Mouse (Mus musculus) intestine, embryonic 14.5 days (tissue): Measurements from ENCODE around the gene Mxra7. TPM values are rescaled to one million over a fixed set of nuclear protein-coding genes. Genes with fewer than 3 reads are reported as not detected.

Source experiments
- ATAC-seq: fragments of 200-750 bp; cut with Nextera tagmentation; replicated peaks from 2 replicates; pipeline ENCODE4 v1.8.0; 2017; ENCODE audit warnings: low read depth, moderate number of reproducible peaks, moderate TSS enrichment, moderate library complexity; ENCODE audit not compliant: low FRiP score, low TSS enrichment
- DNase-seq: peaks from one replicate; pipeline ENCODE4 v3.0.0-alpha.2; 2018; ENCODE audit warnings: low spot score
- H3K27ac ChIP-seq: fragments of 300-500 bp; sonication (generic); 2 replicates; pipeline ENCODE4 v1.5.1; 2014; ENCODE audit warnings: low read depth, mild to moderate bottlenecking, control low read depth
- H3K27me3 ChIP-seq: fragments of 300-500 bp; sonication (generic); replicated peaks from 2 replicates; pipeline ENCODE4 v1.6.1; 2014; ENCODE audit warnings: low read length, control low read depth; ENCODE audit not compliant: control insufficient read depth, insufficient read depth
- H3K36me3 ChIP-seq: fragments of 300-500 bp; sonication (generic); 2 replicates; pipeline ENCODE4 v1.6.1; 2014; ENCODE audit warnings: low read length, control low read depth; ENCODE audit not compliant: control insufficient read depth, insufficient read depth
- H3K4me1 ChIP-seq: fragments of 300-500 bp; sonication (generic); replicated peaks from 2 replicates; pipeline ENCODE4 v1.6.1; 2014; ENCODE audit warnings: low read length, control low read depth, mixed read lengths; ENCODE audit not compliant: control insufficient read depth, insufficient read depth
- H3K4me2 ChIP-seq: fragments of 300-500 bp; sonication (generic); 2 replicates; pipeline ENCODE4 v1.6.1; 2014; ENCODE audit warnings: low read length
- H3K4me3 ChIP-seq: fragments of 300-500 bp; sonication (generic); 2 replicates; pipeline ENCODE4 v1.5.1; 2014; ENCODE audit warnings: low read depth, low read length, control low read depth, mixed read lengths
- H3K9ac ChIP-seq: fragments of 300-500 bp; sonication (generic); 2 replicates; pipeline ENCODE4 v1.6.1; 2014; ENCODE audit warnings: mild to moderate bottlenecking, low read length
- H3K9me3 ChIP-seq: fragments of 300-500 bp; sonication (generic); 2 replicates; pipeline ENCODE4 v1.6.1; 2016; ENCODE audit warnings: low read length, control low read depth; ENCODE audit not compliant: control insufficient read depth
- WGBS: fragments of 180-500 bp; shearing (Covaris S2); extraction: QIAGEN DNeasy Blood & Tissue Kit; methylation state at CpG from one replicate; pipeline ENCODE4 v1.1.7; 2014; 5-methylcytosine and 5-hydroxymethylcytosine counted together
- polyA plus RNA-seq: library from polyadenylated mRNA; unstranded; fragments of >200 nt; fragmentation: Nextera tagmentation; extraction: Ambion mirVana; gene quantifications from 2 replicates; pipeline ENCODE4 v1.2.1, GENCODE M21; 2014

Gene Mxra7
- polyA plus RNA-seq, 1 experiment from 2014 or later: 22.6 TPM

- Histone ChIP-seq H3K36me3 (peaks cover 42% of the 10 kb centered on the region), H3K27me3 (no peaks in the 10 kb centered on the region), H3K9ac (no peak overlapping the region), H3K4me2 (no peak overlapping the region), H3K9me3 (no peaks in the 10 kb centered on the region), H3K27ac (no peak overlapping the region), H3K4me1 (peaks cover 12% of the 10 kb centered on the region), H3K4me3 (no peak overlapping the region)
- ATAC-seq: no peak
- DNase-seq: no peak
- WGBS: 46% methylated on average over 12 of the region's 12 CpGs
Measured at GRCm38 (mm10) chr11:116857183-116857850, 29.5 kb upstream of the Mxra7 start.

- peaks cover 41% of the 10 kb centered on the region for H3K36me3 ChIP-seq
- H3K27ac ChIP-seq: 0 out of 2 replicates have a peak overlapping the region, but pooled peaks have one; percentile 100
- WGBS: 30% methylated on average over 10 of the region's 10 CpGs
Measured at GRCm38 (mm10) chr11:116854279-116854678, 26.4 kb upstream of the Mxra7 start.

GRCm38 (mm10) chr11:116853512-116853928, 25.7 kb upstream of the Mxra7 start:
- peaks cover 41% of the 10 kb centered on the region for H3K36me3 ChIP-seq
- H3K27me3 ChIP-seq: no peaks in the 10 kb centered on the region
- peak overlapping the region; percentile 99 for H3K9ac ChIP-seq
- H3K4me2 ChIP-seq: peak overlapping the region; percentile 92
- peak; percentile 99 for DNase-seq
- ATAC-seq: peak; percentile 83
- H3K4me3 ChIP-seq: peak overlapping the region; percentile 100
- WGBS: under 1% methylated on average over 36 of the region's 36 CpGs
- no peaks in the 10 kb centered on the region for H3K9me3 ChIP-seq
- peak overlapping the region; percentile 100 for H3K27ac ChIP-seq
- peaks cover 22% of the 10 kb centered on the region for H3K4me1 ChIP-seq

More at GRCm38 (mm10) chr11:116854279-116854678, 26.4 kb upstream of the Mxra7 start:
- DNase-seq (no peak), ATAC-seq (no peak)
- peak overlapping the region; percentile 99 for H3K9ac ChIP-seq
- H3K4me1 ChIP-seq: peaks cover 22% of the 10 kb centered on the region
- no peaks in the 10 kb centered on the region for H3K27me3 ChIP-seq
- H3K4me3 ChIP-seq: peak overlapping the region; percentile 100
- peak overlapping the region; percentile 92 for H3K4me2 ChIP-seq
- no peaks in the 10 kb centered on the region for H3K9me3 ChIP-seq

GRCm38 (mm10) chr11:116852891-116853511, 25.2 kb upstream of the Mxra7 start, which contains the start of gene Srsf2:
Gene Srsf2 (minus strand): TSS chr11:116853094.
- ATAC-seq (peak; percentile 90), DNase-seq (peak; percentile 99)
- H3K4me3 ChIP-seq: peak within 1 kb of the TSS; percentile 100
- H3K27me3 ChIP-seq: no peaks in the 10 kb centered on the region
- H3K9ac ChIP-seq: peak within 1 kb of the TSS; percentile 99
- peak within 1 kb of the TSS; percentile 100 for H3K27ac ChIP-seq
- no peaks in the 10 kb centered on the region for H3K9me3 ChIP-seq
- WGBS: under 1% methylated on average over 74 of the region's 74 CpGs
- peak within 1 kb of the TSS; percentile 92 for H3K4me2 ChIP-seq
- H3K4me1 ChIP-seq: peaks cover 22% of the 10 kb centered on the region
- H3K36me3 ChIP-seq: peaks cover 45% of the 10 kb centered on the region

GRCm38 (mm10) chr11:116852291-116852890, 24.5 kb upstream of the Mxra7 start, which contains the start of gene Mfsd11:
Gene Mfsd11 (plus strand): TSS chr11:116852440.
- peak; percentile 58 for ATAC-seq
- H3K4me1 ChIP-seq: peaks cover 22% of the 10 kb centered on the region
- peak; percentile 81 for DNase-seq
- peak within 1 kb of the TSS; percentile 92 for H3K4me2 ChIP-seq
- WGBS: under 1% methylated on average over 87 of the region's 91 CpGs
- peak within 1 kb of the TSS; percentile 99 for H3K9ac ChIP-seq
- peak within 1 kb of the TSS; percentile 100 for H3K4me3 ChIP-seq
- no peaks in the 10 kb centered on the region for H3K9me3 ChIP-seq
- no peaks in the 10 kb centered on the region for H3K27me3 ChIP-seq
- peak within 1 kb of the TSS; percentile 100 for H3K27ac ChIP-seq
- peaks cover 51% of the 10 kb centered on the region for H3K36me3 ChIP-seq

- Histone ChIP-seq H3K9me3 (no peaks in the 10 kb centered on the region), H3K4me2 (peak overlapping the region; percentile 92), H3K27me3 (no peaks in the 10 kb centered on the region), H3K4me1 (peaks cover 22% of the 10 kb centered on the region), H3K4me3 (peak overlapping the region; percentile 100), H3K27ac (peak overlapping the region; percentile 100), H3K36me3 (peaks cover 54% of the 10 kb centered on the region), H3K9ac (peak overlapping the region; percentile 99)
- no peak for ATAC-seq
- peak; percentile 81 for DNase-seq
- under 1% methylated on average over 29 of the region's 29 CpGs for WGBS
Measured at GRCm38 (mm10) chr11:116851576-116852290, 23.9 kb upstream of the Mxra7 start.

GRCm38 (mm10) chr11:116850833-116851477, 23.1 kb upstream of the Mxra7 start:
- Histone ChIP-seq H3K36me3 (peaks cover 50% of the 10 kb centered on the region), H3K27me3 (no peaks in the 10 kb centered on the region), H3K4me3 (peak overlapping the region; percentile 100), H3K9ac (peak overlapping the region; percentile 99), H3K9me3 (no peaks in the 10 kb centered on the region), H3K4me2 (peak overlapping the region; percentile 92), H3K27ac (no peak overlapping the region), H3K4me1 (peaks cover 22% of the 10 kb centered on the region)
- 32% methylated on average over 6 of the region's 6 CpGs for WGBS
- no peak for ATAC-seq
- DNase-seq: no peak

GRCm38 (mm10) chr11:116850085-116850484, 22.2 kb upstream of the Mxra7 start:
- no peaks in the 10 kb centered on the region for H3K27me3 ChIP-seq

More at GRCm38 (mm10) chr11:116850085-116850484, 22.2 kb upstream of the Mxra7 start:
- 41% methylated on average over 4 of the region's 4 CpGs for WGBS
- Histone ChIP-seq H3K4me3 (peak overlapping the region; percentile 100), H3K27ac (no peak overlapping the region), H3K9me3 (no peaks in the 10 kb centered on the region), H3K4me1 (peaks cover 21% of the 10 kb centered on the region), H3K4me2 (peak overlapping the region; percentile 92), H3K9ac (no peak overlapping the region), H3K36me3 (peaks cover 48% of the 10 kb centered on the region)
- DNase-seq (no peak), ATAC-seq (no peak)
